Comparison of ENCODE assay signal across 8 mouse cellular contexts in genomic region chr2:164432541-164433191, GRCm38 (mm10). TPM values are rescaled to one million over a fixed set of nuclear protein-coding genes. Genes with fewer than 3 reads are reported as not detected.
A peak's percentile ranks its signal among the peaks of the same experiment; 100 is the strongest.
DNase-seq lines count a peak whose midpoint lies in the region; ATAC-seq and TF ChIP-seq lines count a peak whose summit lies in the region.

No protein-coding gene starts in this region.

- ATAC-seq in lung, embryonic 15.5 days (ENCODE audit: borderline replicate concordance, extremely low read depth, low FRiP score, low TSS enrichment), result 0 out of 2 replicates have a peak, but pooled peaks have one; percentile 21
- no peak for ATAC-seq in midbrain, embryonic 16.5 days

- peak overlapping the region; percentile 25 for H3K4me2 ChIP-seq in lung, embryonic 15.5 days
- no peak overlapping the region for H3K4me2 ChIP-seq in midbrain, embryonic 16.5 days (ENCODE audit: low read length)

- WGBS in lung, embryonic 15.5 days, result 23% methylated on average over 22 of the region's 22 CpGs
- WGBS in midbrain, embryonic 16.5 days, result 38% methylated on average over 22 of the region's 22 CpGs

- TF ChIP-seq POLR2A in embryonic fibroblast, embryonic 13.5 days (IDR thresholded peaks at IDR 0.05; ENCODE audit: low read depth, low read length), result peak; percentile 48

- H3K27ac ChIP-seq in embryonic fibroblast, embryonic 13.5 days (ENCODE audit: insufficient read depth, low read length), result peak overlapping the region; percentile 95
- peak overlapping the region; percentile 71 for H3K27ac ChIP-seq in lung, embryonic 15.5 days
- H3K27ac ChIP-seq in midbrain, embryonic 16.5 days (ENCODE audit: low read length), result no peak overlapping the region

- TF ChIP-seq CTCF in embryonic fibroblast, embryonic 13.5 days (IDR thresholded peaks at IDR 0.05; ENCODE audit: borderline replicate concordance, insufficient read depth, low read length), result no peak

- peaks cover 21% of the 10 kb centered on the region for H3K4me1 ChIP-seq in embryonic fibroblast, embryonic 13.5 days (ENCODE audit: control insufficient read depth, insufficient read depth, low read length)
- peaks cover 74% of the 10 kb centered on the region for H3K4me1 ChIP-seq in lung, embryonic 15.5 days
- no peaks in the 10 kb centered on the region for H3K4me1 ChIP-seq in midbrain, embryonic 16.5 days (ENCODE audit: control insufficient read depth, insufficient read depth, low read length)

- peaks cover 20% of the 10 kb centered on the region for H3K36me3 ChIP-seq in lung, embryonic 15.5 days
- H3K36me3 ChIP-seq in midbrain, embryonic 16.5 days (ENCODE audit: control insufficient read depth, insufficient read depth, low read length), result no peaks in the 10 kb centered on the region

- H3K27me3 ChIP-seq in lung, embryonic 15.5 days, result no peaks in the 10 kb centered on the region
- H3K27me3 ChIP-seq in midbrain, embryonic 16.5 days (ENCODE audit: control insufficient read depth, insufficient read depth, low read depth, low read length), result no peaks in the 10 kb centered on the region

- 0 out of 2 replicates have a peak overlapping the region, but pooled peaks have one; percentile 15 for H3K9ac ChIP-seq in lung, embryonic 15.5 days
- no peak overlapping the region for H3K9ac ChIP-seq in midbrain, embryonic 16.5 days (ENCODE audit: low read depth, low read length)

- no peaks in the 10 kb centered on the region for H3K9me3 ChIP-seq in lung, embryonic 15.5 days
- H3K9me3 ChIP-seq in midbrain, embryonic 16.5 days (replicated peaks; ENCODE audit: control insufficient read depth, low read length, poor library complexity, severe bottlenecking), result no peaks in the 10 kb centered on the region

- no peak overlapping the region for H3K4me3 ChIP-seq in embryonic fibroblast, embryonic 13.5 days (ENCODE audit: insufficient read depth, low read length)
- H3K4me3 ChIP-seq in lung, embryonic 15.5 days, result no peak overlapping the region; the same call in 1 of the 2 replicates
- no peak overlapping the region for H3K4me3 ChIP-seq in midbrain, embryonic 16.5 days (ENCODE audit: low read depth, low read length)

- peak; percentile 73 for DNase-seq in adrenal gland, postnatal 14 days
- no peak for DNase-seq in adrenal gland, postnatal 4 days (ENCODE audit: low spot score in 2 of 2)
- peak; percentile 74 for DNase-seq in kidney, adult 11 months
- DNase-seq in left cerebral cortex, adult 11 months (ENCODE audit: low spot score), result no peak
- DNase-seq in cerebellum, postnatal 4 days (ENCODE audit: low spot score in 2 of 2), result no peak

RNA-seq across cellular contexts. Expression of gene Sdc4, which starts 11.0 kb away (rescaled TPM):
- total RNA-seq in adrenal gland, postnatal 14 days (2021), result 153 and 208 TPM in 2 replicates
- 10 to 100 TPM; 75.2 to 93.9 TPM for total RNA-seq in adrenal gland, postnatal 4 days (2021)
- polyA plus RNA-seq in embryonic fibroblast, embryonic 13.5 days (2011; ENCODE audit: insufficient read length, low read depth, missing spikeins), result 242 and 248 TPM in 2 replicates
- 161 and 178 TPM in 2 replicates for polyA plus RNA-seq in lung, embryonic 15.5 days (2015; fragmentation: Nextera tagmentation; extraction: Ambion mirVana)
- polyA plus RNA-seq in midbrain, embryonic 16.5 days (2015; fragmentation: Nextera tagmentation; extraction: Ambion mirVana), result 6.3 and 8.7 TPM in 2 replicates

RNA-seq across cellular contexts. Expression of gene Sys1, which starts 24.1 kb away (rescaled TPM):
- total RNA-seq in adrenal gland, postnatal 14 days (2021), result 31.2 and 34.2 TPM in 2 replicates
- total RNA-seq in adrenal gland, postnatal 4 days (2021), result 10 to 100 TPM; 34.7 to 35.0 TPM
- 23.1 and 23.6 TPM in 2 replicates for polyA plus RNA-seq in embryonic fibroblast, embryonic 13.5 days (2011; ENCODE audit: insufficient read length, low read depth, missing spikeins)
- 65.8 and 69.0 TPM in 2 replicates for polyA plus RNA-seq in lung, embryonic 15.5 days (2015; fragmentation: Nextera tagmentation; extraction: Ambion mirVana)
- 86.7 and 90.0 TPM in 2 replicates for polyA plus RNA-seq in midbrain, embryonic 16.5 days (2015; fragmentation: Nextera tagmentation; extraction: Ambion mirVana)

RNA-seq across cellular contexts. Expression of gene Matn4, which starts 27.7 kb away (rescaled TPM):
- total RNA-seq in adrenal gland, postnatal 14 days (2021), result 1.7 and 2.3 TPM in 2 replicates
- total RNA-seq in adrenal gland, postnatal 4 days (2021), result 1 to 10 TPM; 4.7 to 4.9 TPM
- polyA plus RNA-seq in embryonic fibroblast, embryonic 13.5 days (2011; ENCODE audit: insufficient read length, low read depth, missing spikeins), result 0.18 and 3.1 TPM in 2 replicates
- polyA plus RNA-seq in lung, embryonic 15.5 days (2015; fragmentation: Nextera tagmentation; extraction: Ambion mirVana), result 41.3 and 42.7 TPM in 2 replicates
- 0.93 and 1.1 TPM in 2 replicates for polyA plus RNA-seq in midbrain, embryonic 16.5 days (2015; fragmentation: Nextera tagmentation; extraction: Ambion mirVana)

RNA-seq across cellular contexts. Expression of gene Gm20458, which starts 28.1 kb away (rescaled TPM):
- total RNA-seq in adrenal gland, postnatal 14 days (2021), result 0.82 and 5.9 TPM in 2 replicates
- 1 to 10 TPM in 1 of 2 experiments, under 1 TPM in 1; 0.48 to 3.0 TPM for total RNA-seq in adrenal gland, postnatal 4 days (2021)
- 4.1 and 5.8 TPM in 2 replicates for polyA plus RNA-seq in embryonic fibroblast, embryonic 13.5 days (2011; ENCODE audit: insufficient read length, low read depth, missing spikeins)
- 17.1 and 17.6 TPM in 2 replicates for polyA plus RNA-seq in lung, embryonic 15.5 days (2015; fragmentation: Nextera tagmentation; extraction: Ambion mirVana)
- polyA plus RNA-seq in midbrain, embryonic 16.5 days (2015; fragmentation: Nextera tagmentation; extraction: Ambion mirVana), result 7.5 and 8.2 TPM in 2 replicates

RNA-seq across cellular contexts. Expression of gene Rbpjl, which starts 29.7 kb away (rescaled TPM):
- not detected in 2 replicates for total RNA-seq in adrenal gland, postnatal 14 days (2021)
- 10 to 100 TPM in 1 of 2 experiments, under 1 TPM in 1; 0.14 to 14.6 TPM for total RNA-seq in adrenal gland, postnatal 4 days (2021)
- not detected in 2 replicates for polyA plus RNA-seq in embryonic fibroblast, embryonic 13.5 days (2011; ENCODE audit: insufficient read length, low read depth, missing spikeins)
- polyA plus RNA-seq in lung, embryonic 15.5 days (2015; fragmentation: Nextera tagmentation; extraction: Ambion mirVana), result 9.4 and 10.7 TPM in 2 replicates
- polyA plus RNA-seq in midbrain, embryonic 16.5 days (2015; fragmentation: Nextera tagmentation; extraction: Ambion mirVana), result 0.04 TPM in 1 of 2 replicates, not detected in the other

Comparison
In these comparisons a context has a peak if more than half of its experiments do, and no peak if none do; other contexts are left out.
1. DNase-seq: peak in adrenal gland, postnatal 14 days (single experiment) and kidney, adult 11 months (single experiment); none in adrenal gland, postnatal 4 days (0 of 2), left cerebral cortex, adult 11 months (single experiment) and cerebellum, postnatal 4 days (0 of 2).
2. RNA of gene Sdc4, which starts 11.0 kb away (polyA plus RNA-seq): 242 to 248 TPM in embryonic fibroblast, embryonic 13.5 days and 161 to 178 TPM in lung, embryonic 15.5 days; 6.3 to 8.7 TPM in midbrain, embryonic 16.5 days; every median in the first group is over 10 times any median in the second.
3. RNA of gene Matn4, which starts 27.7 kb away (polyA plus RNA-seq): 41.3 to 42.7 TPM in lung, embryonic 15.5 days; 0.18 to 3.1 TPM in embryonic fibroblast, embryonic 13.5 days and 0.93 to 1.1 TPM in midbrain, embryonic 16.5 days; every median in the first group is over 10 times any median in the second.